Mouse (Mus musculus): ENCODE measurements around the gene Ppp1cc.

GRCm38 (mm10) chr5:122132167-122133049, 25.7 kb upstream of the Ppp1cc start:
- TF ChIP-seq FLI1 (IDR thresholded peaks at IDR 0.05; ENCODE audit: low read length) (no peak), GATA1 (IDR thresholded peaks at IDR 0.05; ENCODE audit: borderline replicate concordance, low read length) (no peak)

Measured in megakaryocyte, embryonic 14.5 days (primary cell).